Mouse (Mus musculus) kidney, adult 9 months (tissue): ENCODE data around the gene Ltbp1.

ENCODE experiments used
- DNase-seq: peaks from one replicate; pipeline ENCODE4 v3.0.0; 2022

The Ltbp1 gene

DNA sequence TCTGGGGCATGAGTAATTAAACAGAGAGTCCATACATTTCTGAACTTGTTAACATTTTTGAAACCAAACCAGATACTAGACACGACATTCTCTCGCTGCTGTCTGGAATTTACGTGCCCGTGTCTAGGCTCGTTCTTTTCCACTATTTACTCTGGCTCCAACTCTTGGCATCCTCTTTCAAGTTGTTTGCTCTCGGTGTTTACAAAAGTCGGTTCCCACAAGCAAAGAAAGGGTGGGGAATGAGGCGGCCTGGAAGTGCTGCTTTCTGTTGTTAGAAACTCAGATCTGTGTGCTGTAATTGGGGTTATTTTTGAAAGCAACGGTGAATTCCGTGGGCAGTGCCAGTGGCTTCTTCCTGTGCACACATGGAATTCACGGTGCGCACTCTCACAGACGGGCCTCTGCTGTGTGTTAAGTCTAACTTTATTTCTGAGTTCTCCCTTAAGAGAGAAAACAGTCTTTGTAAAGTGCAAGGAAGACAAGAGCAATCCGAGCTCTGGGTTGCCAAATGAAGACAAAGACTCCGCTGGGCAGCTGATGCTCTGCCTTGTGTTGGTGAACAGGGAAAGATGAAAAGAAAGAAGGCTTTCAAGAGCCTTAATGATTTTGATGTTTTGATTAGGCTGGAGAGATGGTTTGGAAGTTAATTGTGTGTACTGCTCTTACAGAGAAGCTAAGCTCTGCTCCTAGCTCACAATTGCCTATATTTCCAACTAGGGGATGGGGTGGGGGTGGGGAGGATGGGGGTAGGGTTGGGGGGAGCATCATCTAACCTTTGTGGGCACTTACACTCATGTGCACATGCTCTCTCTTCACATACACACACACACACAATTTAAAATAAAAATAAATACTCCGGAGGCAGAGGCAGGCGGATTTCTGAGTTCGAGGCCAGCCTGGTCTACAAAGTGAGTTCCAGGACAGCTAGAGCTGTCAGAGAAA lies 302.0 kb downstream of the Ltbp1 start:
- DNase-seq, result no peak

DNA sequence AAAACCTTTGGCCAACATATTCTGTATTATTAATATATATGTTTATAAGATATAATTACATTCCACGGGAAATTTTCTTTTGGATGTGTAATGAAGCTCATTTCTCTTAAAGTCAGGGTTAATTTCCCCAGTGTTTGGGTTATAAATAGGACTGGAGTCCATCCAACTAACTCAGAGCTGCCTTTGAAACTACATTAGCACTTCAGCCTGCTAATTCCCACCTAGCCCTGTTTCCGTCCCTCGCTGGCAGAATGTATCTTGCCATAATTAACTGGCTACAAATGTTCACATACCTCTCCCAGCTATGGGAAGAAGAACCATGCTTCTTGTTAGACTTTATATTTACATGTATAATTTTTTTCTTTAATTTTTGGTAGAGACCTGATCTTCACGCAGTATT lies 311.7 kb downstream of the Ltbp1 start:
- no peak for DNase-seq

DNA sequence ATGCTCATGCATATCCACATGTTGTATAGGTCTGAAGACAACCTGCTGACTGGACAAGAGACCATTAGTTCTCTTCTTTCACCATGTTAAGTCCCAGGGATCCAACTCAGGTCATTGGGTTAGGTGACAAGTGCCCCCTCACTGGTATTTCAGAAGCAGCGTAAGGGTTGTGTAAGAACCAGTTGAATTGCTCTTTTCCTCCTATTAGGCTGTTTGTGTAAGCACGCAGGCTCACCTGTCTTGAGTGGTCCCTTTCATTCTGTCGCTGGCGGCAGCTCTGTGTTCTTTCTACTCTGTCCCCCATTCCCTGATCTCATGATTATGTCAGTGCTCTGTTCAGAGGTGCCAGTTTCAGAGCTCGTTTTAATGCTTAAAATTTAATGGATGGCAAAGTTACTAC lies 317.9 kb downstream of the Ltbp1 start:
- DNase-seq, result no peak

DNA sequence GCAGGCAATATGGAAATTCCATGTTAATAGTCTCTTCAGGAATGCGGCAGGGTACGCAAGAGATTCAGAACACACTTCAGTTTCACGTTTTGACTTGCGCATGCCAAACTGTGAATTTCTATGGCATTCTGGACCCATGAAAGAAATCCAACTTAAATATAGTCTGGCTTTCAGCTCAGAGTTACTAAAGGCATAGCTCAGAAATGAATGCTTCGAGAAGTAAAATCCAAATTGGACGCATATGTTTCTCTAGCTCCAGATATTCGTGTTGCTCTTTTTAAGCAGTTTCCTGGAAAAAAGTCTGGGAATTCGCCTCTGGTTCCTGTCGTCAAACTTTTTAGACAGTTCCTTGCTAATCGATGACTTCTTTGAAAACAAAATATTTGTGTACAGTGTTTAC lies 318.4 kb downstream of the Ltbp1 start:
- DNase-seq, result no peak

DNA sequence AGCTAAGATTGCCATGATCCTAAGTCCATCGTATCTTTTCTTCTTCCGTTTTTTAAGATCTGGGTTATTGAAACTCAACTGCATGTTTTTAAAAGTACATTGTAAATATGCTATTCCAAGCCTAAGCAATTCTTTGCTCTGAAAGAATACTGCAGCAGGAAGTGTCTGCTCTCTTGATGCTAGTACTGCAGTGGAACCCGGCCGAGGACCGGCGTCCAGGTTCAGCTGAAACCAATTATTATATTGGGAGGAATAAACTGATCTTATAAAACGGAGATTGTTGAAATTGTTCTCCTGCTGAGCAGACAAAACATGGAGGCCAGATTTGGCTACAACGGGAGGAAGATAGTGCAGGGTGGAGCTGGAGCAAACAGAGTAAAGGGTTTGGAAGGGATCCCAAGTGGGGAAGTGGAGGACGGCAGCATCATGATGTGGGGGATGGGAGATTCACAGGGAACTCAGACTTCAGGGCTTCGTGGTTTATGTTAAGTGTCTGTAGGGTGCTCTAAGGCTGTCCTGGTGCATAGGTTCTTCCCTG lies 322.8 kb downstream of the Ltbp1 start:
- no peak for DNase-seq

DNA sequence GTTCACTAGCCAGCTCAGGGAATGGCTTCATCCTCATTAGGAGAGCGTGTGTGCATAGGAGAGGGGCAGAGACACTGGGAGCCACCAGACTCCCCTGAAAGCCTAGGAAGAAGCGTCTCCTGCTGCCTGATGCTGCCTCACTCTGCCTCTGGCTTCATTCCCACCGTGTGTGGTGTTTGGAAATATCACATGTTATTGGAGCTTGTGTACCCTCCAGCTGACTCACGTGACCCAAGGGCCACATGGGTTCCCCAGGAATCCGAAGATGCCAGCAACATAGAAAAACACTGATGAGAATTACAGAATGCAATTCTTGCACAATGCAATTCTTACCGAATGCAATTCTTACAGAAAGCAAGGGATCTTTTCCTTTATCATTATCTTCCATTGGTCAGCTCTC lies 325.0 kb downstream of the Ltbp1 start:
- no peak for DNase-seq

DNA sequence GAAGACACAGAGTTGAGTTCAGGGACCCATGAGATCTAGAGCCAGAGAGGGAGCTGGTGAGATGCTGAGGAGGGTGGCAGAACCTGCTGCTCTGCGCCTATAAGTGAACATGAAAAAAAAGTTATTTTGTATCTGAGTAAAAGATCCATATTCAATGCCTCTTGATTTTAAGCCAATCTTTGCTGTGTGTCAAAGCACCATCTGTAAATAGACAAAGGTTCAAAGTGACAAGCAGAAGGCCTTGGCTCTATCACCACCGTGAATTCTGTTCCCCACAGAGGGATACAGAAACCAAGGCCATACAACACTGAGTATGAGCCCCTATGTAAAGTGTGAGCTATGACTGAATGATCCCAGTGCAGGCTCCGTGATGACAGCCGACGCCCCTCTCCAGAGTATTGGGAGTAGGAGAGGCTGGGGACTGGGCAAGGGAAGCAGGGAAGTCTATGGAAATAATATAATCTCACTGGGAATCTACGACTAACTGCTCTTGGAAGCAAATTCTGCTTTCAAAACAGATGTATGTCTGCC lies 326.1 kb downstream of the Ltbp1 start:
- DNase-seq, result no peak

DNA sequence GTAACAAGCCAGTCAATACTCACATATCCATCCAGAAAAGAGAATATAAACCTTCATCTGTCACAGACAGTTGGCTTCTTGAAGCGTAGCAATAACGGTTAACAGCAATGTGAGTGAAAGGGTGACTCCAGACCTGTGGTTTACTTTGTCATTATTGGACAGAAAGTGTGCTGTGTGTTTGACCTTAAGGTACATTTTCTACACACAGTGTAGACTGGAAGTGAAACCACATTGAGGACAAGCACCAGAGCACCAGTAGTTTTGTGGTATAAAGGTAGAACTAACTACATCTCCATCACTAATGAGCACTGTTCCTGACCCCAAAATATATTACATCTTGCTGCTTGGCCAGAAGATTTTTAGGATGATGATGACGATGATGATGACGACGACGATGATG lies 326.9 kb downstream of the Ltbp1 start:
- DNase-seq, result no peak

DNA sequence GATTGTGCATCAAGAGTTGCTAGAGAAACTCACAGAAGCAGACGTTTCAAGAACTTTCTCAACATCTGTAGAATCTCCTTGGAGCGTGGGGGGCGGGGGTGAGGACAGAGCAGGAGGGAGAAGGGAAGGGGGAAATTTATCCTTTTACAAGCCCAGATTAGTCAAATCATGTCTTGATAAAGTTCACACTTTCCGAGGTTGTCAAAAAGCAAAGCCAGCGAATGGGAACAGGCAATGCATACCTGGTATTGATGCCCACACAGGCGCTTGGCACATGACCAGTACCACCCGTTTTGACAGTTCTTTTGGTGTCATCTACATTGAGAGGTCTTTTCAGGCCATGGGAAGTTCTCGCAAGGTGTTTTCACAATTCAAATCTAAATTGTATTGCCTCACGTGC lies 327.6 kb downstream of the Ltbp1 start:
- no peak for DNase-seq

DNA sequence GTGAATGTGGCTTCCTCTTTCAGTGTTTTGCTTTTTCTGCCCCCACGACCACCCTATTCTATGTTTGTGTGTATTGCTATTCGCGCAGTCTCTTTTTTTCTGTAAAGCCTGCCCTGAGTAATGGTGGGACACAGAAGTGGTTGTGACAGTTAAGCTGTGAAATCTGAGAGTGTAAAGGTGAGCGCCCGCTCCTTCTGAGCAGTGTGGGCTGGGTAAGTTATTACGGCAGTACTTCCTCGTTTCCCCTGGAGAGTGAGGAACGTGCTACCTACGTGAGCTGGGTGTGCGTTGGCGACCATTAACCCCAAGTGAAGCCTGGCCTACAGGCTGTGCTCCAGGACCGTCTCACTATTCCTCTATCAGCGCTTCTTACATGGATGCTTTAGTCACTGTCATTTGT lies 328.4 kb downstream of the Ltbp1 start:
- no peak for DNase-seq

DNA sequence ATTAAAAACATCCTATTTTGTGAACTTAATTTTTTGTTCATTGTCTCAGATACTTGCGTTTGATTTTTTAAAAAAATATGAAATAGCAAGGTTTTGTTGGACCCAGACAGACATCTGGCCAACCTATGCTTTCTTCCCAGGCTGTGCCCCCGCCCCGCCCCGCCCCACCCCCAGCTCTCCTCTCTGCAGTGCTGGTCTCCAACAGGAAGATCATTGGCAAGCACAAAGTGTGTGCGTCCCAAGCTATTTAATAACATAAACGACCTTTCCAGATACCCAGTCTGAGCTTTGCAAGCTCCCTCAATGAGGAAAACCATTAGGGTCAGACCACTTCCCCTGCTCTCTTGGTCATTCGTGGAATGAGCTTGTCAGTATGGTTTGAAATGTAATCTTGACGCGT lies 330.3 kb downstream of the Ltbp1 start:
- no peak for DNase-seq

DNA sequence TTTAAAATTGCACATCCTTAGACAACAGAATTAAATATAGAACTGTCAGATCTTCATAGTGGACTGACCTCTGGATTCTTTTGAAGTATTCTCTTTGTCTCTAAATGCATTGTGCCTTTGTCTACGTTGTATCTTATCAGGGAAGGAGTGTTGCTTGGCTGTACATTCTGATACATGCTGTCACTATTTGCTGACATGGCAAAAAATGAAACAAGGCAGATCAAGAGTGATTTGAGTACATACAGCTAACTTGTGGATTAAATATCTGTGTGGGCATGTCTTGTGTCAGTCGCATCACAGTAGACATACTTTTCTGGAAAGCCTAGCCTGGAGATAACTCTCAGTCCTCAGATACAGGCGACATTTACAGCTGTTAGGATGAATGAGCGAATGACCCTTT lies 335.9 kb downstream of the Ltbp1 start:
- DNase-seq, result no peak

DNA sequence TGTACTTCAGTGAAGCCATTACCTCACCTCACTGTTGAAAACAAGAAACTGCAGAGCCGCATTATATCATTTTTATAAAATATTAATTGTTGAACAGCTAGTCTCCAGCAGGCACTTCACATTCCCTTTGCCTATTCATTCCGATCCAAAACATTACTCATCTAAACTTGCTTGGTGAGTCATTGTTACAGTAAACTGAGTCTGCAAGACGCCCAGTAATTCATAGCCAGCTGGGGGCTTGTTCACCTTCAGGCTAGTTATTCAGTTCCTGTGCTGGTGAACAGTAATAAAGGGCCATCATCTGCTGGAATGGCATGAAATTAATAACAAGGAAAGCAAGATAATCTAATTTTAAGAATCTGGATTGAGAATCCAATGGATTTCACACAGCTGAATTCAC lies 339.7 kb downstream of the Ltbp1 start:
- DNase-seq, result no peak

DNA sequence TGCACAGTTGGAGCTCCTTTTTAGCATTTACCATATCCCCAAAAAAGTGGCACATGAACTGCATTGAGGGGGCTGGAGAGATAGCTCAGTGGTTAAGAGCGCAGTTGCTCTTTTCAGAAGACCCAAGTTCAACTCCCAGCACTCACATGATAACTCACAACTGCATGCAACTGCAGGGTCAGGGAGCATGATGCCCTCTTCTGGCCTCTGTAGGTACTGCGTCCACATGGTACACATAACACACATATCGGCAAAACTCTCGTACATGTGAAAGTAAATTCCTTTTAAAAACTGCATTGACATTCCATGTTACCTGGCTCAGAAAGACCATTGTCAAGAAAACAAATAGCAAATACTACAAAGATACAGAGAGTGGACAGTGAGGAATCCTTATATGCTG lies 342.0 kb downstream of the Ltbp1 start:
- no peak for DNase-seq

DNA sequence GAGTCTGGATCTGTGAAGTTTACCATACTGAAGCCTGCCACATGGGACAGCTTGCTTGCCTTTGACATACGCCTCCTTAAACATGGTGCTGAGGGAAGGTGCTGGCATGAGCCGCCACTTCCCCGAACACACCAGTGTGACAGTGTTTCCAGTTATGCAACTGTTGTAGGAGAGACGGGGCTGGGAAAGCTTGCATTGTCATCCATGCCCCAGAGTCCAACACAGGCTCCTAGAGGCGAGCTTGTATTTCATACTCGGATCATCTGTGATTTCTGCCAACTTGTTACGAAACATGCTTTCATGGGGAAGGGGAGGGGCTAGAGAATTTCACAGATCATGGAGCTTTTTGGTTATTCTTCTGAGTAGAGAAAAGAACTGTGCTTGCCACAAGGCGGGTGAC lies 343.7 kb downstream of the Ltbp1 start:
- peak; percentile 4 for DNase-seq

DNA sequence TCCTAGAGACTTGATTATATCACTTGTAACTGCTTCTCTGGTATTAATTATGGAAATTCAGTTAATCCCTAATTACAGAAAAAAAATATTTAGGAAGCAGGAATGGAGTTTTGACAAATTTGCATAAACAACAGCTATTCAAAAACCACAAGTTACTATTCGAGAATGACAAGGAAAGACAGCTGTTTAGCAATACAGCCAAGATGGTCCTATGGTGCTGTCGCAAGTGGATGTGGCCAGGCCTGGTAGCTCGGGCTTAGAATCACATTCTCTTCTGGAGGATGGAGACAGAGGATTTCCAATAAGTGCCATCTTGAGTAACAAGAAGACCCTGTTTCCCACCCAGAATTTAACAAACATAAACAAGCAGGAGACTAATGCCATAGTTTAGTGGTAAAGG lies 344.2 kb downstream of the Ltbp1 start:
- DNase-seq, result no peak

DNA sequence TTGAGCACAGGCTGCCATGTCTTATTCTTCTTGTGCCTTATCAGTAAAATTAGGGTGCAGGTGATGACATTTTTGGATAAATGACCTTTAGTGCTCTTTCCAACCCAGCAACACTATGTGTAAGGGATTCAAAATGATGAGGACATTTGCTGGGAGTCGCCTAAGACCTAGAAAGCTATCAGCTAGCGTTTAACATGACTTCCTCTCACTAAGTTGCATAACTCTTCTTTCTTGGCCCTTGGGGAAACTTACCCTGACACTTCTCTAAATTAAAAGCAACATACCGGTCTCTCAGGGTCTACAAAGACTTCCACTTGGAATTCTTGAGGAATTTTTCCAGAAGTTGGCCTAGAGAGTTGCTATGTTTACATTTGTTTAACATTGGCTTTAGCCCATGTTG lies 348.0 kb downstream of the Ltbp1 start:
- DNase-seq, result no peak

DNA sequence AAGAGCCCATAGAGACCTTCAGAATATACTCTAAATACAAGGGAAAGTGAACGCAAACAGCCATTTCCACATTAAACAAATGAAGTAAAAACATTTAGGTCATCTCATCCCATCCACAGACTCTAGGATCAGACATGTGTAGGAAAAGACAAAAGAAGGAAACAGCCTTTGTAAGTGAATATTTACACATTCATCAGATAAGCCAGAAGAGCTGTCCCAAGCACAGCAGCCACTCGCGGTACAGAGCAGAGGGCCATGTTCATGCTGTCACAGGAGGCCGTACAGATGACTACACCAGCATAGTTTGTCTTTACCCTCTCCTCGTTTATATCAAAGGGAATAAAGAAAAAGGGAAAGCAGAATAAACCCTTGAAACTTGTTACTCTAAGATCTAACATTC lies 350.1 kb downstream of the Ltbp1 start:
- DNase-seq, result no peak

DNA sequence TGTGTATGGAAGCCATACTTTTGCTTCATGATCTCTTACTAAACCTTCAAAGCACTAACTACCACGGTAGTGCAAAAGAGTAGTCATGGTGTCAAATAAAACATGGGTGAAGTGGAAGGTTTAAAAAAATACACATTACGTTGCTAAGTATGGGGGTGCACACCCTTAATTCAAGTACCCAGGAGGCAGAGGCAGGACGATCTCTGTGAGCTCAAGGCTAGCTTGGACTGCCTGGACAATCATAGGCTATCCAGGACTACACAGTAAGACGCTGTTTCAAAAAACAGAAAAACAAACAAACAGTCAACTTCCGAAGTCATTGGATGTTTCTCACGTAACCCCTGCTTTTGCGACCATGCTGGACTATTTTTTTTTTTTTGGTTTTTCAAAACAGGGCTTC lies 354.7 kb downstream of the Ltbp1 start:
- no peak for DNase-seq

DNA sequence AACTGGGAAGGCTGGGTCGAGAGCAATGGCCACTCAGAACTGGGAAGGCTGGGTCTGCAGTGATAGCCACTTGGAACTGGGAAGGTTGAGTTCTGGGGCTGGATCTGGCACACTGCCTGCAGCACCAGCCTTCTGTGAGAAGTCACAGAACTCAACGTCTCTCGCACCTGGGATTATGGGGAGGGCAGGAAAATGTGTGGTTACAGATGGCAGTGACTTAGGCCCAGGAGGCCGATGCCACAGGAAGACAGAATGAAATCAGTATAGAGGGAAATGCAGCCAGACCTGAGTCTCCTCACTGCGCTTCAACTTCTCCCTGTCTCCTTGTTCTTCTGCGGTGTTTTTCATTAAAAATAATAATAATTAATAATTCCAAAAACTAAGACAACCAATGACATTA lies 361.0 kb downstream of the Ltbp1 start:
- DNase-seq, result no peak

DNA sequence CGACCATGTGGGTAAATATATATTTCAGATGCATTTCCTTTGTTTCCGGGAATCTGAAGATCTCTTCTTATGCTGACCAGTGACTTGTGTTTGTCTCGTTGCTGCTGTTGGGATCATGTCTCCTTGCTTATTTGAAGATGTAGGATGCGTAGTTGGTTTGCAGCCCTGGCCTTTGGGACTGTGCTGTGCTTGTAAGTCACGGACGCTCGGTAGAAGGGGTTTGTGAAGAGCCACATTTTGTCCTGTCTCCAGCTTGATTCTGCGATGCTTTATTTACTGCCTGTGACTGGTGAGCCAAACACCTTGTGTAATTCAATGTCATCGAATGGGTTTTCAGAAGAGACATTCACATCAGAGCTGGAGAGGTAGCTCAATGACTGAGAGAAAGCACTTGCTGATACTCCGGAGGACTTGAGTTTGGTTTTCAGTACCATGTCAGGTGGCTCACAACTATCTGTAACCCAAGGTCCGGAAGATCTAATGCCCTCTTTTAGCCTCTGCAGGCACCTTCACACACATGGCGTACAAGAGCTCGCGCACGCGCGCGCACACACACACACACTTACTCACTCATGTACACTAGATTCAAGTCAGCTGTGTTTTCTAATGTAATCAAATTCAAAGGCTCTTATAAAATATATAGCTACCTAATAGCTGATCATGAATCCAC lies 362.3 kb downstream of the Ltbp1 start:
- no peak for DNase-seq

DNA sequence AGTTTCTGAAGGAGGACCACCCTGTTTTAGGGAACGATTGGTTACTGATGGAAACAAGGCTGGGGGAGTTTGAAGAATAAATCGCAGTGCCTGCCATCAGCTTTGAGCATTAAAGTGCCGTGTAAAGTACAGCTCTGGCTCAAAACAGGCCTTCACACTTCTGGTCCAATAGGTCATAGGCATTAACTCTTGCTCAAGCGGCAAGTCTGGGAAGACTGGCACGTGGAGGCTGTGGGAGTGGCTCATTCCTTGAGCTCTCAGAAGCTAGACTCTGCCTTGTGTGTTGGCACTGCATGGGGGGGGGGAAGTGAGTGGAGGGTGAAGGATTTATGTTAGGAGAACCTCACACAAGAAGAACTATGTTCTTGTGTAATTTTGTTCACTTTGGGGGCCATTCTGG lies 363.2 kb downstream of the Ltbp1 start:
- DNase-seq, result peak; percentile 24

DNA sequence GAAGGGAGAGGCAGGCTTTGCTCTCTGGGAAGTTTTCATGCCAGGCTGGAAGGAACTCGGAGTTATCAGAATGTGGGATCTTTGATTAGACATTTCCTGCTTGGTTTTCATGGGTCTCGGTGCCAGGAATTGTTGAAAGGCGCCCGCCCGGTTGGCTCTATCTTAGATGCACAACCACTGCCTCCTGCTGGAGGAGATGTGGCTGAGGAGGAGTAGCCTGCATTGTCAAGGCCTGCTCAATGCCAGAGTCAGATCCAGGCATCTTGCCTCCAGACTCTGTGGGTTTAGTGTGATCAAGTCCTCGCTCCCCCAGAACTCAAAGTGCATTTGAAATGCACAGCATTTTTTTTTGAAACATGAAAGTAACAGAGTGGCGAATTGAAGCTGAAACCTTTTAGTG lies 364.0 kb downstream of the Ltbp1 start:
- DNase-seq, result peak; percentile 39

DNA sequence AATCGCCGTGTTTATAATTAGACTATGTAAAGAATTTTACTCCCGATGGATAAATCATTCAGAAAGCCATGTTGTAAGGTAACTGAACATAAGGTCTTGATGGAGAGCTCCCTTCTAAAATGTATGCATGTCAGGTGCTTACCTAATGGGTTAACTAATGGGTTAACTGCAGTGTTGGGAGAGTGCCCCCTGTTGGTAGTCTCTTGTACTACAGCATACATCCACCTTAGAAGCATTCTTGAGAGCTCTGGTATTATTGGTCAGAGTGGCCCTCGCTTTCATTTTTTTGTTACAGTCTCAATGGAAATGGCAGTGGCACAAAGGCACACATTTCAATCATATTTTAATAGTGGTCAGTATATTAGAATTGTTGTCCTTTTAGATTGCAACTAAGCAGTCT lies 364.8 kb downstream of the Ltbp1 start:
- peak; percentile 30 for DNase-seq
